Mouse (Mus musculus): ENCODE data around the gene Btbd7.

Gene Btbd7

DNA sequence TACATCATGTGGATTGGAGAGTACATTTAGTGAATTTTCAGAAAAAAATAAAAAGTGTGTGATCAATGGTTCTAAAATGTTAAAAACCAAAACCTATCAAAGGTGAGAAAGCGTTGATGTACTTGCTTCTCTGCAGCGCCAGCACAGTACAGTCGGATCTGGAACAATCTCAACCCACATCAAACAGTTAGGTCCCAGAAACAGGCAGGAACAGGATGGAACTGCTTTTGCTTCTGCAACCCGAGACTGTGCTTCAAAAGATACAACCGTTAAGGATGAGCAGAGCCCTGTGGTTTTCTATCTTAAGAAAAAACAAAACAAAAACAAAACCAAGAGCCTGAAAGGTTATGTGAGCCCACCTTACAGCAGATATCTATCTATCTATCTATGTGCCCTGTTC is 95.4 kb downstream of the Btbd7 start:
- no peak for ATAC-seq (ENCODE audit: low TSS enrichment)

DNA sequence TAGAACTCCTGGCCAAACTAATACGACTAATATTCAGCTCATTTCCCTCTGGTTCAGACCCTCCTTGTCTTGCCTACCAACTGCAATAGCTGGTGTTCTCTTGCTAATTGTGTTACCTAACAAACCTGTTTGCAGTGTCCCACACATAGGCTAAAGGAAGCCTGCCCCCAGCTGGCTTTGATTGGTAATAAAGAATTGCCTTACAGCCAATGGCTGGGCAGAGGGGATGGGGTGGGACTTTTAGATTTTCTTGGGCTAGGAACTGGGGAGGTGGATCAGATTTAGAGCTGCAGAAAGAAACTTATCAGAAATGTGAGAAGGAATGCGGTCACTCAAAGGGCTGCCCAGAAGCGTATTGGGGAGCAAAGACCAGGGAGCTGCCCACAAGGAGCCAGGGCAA is 98.8 kb downstream of the Btbd7 start:
- no peak for ATAC-seq (ENCODE audit: low TSS enrichment)

DNA sequence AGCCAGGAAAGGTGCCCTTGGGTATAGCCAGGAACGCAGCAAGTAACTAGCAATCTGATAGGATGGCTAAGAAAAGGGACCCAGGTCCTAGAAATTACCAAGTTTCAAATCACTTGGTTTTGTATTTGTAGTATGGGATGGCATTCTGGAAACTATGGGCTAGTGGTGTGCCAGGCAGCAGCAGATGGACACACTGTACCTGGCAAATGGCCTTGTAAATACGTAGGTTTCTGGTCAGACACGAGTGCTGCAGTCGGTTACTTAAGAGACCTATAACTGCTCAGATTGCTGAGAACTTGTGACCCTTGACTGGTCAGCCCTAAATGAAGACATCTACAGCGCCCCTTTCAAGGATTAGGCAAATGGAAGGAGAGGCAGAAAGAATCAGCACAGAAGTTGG is 100.1 kb downstream of the Btbd7 start:
- ATAC-seq (ENCODE audit: low TSS enrichment): no peak

DNA sequence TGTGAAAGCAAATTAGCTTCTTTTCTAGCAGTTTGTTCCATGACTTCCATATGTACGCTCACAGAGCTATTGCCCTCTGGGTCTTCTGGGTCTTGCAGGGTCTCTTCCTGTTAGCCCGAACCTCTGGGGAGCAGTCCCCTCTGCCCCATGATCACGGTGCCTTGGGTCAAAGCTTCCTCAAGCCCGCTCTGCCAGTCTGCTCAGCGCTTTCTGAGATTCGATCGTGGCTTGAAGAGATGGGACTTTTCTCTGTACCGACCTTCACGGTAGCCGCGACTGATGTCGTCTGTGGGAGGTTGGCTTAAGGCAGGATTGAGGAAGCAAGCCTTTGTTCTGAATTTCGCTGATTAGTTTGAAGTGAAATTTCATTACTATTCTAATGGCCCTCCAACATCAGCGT is 102.2 kb downstream of the Btbd7 start:
- ATAC-seq (ENCODE audit: low TSS enrichment): no peak

DNA sequence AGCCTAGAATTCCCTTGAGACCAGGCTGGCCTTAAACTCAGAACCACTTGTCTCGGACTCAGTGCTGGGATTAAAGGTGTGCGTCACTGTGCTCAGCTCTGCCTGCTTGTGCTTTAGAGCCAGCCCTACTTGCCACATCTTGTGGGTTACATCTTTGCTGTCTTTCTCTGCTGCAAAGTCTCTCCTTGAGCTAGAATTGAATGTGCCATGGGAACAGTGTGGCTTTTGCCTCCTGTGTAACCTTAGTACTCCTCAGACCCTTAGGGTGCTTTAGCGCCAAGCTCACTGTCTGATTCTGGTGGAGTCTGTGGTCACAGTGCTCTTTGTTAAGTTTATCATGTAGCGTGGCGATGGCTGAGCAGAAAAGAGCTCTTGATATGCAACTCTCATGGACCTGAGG is 105.6 kb downstream of the Btbd7 start:
- ATAC-seq (ENCODE audit: low TSS enrichment): no peak

DNA sequence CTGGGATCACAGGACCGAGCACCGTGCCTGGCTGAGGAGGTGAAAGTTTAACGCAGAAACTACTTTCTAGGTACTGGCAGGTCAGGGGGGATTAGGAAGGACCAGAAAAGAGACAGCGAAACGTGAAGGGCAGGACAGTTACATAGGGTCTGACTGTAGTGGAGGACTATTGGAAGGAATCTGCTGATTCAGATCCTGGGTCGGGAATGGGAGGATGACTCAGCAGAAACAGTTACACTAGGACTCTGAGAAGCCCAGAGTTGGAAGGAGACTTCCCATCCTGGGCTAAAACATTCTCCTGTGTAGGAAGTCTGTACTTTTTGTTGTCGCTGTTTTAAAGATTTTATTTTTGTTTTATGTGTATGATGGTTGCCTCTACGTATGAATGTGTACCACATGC is 106.7 kb downstream of the Btbd7 start:
- no peak for ATAC-seq (ENCODE audit: low TSS enrichment)

DNA sequence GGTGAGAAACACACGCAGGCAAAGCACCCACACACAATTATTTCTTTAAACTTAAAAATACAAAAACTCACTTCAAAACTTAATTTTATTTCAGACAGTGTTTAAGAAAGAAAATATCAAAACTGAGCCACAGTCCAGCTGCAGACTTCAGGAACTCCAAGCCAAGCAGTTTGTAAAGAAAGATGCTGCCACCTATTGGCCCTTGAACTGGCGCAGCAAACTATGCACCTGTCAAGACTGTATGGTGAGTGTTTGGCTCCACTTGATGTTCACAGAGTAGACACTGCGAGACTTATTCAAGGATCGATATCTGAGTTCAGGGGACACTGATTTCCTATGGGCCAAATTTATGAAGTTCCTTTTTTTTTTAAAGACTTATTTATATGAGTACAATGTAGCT is 109.3 kb downstream of the Btbd7 start:
- ATAC-seq (ENCODE audit: low TSS enrichment): no peak

DNA sequence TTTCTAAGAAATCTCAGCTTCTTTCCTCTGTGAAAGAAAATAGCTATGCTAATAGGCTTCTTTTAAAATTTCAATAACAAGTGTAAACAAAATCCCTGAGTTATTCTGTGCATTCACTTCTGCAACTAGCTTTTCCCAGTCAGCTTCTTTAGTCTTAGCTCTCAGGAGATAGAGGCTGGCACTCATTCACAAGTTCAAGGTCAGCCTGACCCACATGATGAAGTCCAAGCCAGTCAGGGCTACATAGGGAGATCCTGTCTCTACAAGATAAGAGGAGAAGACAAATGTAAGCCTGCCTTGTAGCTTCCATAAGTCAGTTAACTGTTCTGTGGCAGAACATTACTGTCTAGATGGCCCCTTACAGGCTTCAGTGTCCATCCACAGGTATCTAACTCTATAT is 114.6 kb downstream of the Btbd7 start:
- no peak for ATAC-seq (ENCODE audit: low TSS enrichment)

DNA sequence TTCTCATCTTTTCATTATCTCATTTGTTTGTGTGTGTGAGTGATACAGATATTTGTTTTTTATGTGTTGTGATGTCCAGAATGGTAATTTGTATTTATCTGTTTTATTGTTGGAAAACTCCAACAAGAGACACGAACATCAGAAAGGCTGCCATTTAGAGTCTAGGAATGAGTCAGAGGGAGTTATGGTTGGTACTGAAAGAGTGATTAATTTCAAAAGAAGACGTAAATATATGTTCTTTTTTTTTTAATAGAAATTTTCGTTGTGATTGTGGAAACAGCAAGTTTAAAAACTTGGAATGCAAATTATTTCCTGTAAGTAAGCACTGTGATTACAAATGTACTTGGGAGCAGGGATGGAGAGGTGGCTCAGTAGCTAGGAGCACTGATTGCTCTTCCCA is 116.6 kb downstream of the Btbd7 start:
- ATAC-seq (ENCODE audit: low TSS enrichment): no peak

DNA sequence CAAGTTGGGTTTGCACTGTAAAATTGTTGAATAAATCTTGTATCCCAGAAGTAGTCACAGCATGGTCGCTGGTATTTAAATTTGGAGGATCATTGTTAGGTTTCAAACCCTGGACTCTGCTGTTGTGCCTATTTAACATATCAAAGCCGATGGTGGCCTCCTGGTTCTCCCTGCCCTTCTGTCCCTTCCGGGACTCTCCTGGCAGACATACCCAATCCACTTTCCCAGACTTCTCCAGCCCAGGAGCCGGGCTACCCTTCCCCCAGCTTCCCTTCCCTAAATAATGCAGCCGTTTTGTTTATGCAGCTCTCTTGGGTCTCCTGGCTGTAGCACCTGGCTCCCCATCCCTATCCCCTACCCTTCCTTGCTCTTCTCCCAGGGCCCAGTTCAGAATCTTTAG is 119.3 kb downstream of the Btbd7 start:
- ATAC-seq (ENCODE audit: low TSS enrichment): no peak

DNA sequence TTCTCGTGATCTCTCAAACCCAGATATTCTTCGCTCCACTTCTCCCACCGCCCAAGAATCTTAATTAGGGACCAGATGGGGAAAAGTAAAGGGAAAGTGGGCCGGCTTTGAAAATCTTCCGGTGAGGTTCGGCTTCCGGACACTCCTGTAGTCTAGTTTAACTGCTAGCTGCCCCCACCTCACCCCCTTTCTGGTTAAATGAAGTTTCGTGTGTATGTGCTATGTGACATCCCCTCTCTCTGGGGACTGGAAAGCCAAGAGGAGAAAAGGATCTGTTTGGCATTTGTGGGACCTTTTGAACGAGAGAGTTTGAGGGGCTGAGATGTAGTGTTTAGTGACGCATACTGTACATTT is 119.9 kb downstream of the Btbd7 start, which contains the start of gene Gm20604:
Gene Gm20604, minus strand, starts transcription at position 270 of the 354 bp plus-strand sequence.
- ATAC-seq (ENCODE audit: low TSS enrichment): no peak

DNA sequence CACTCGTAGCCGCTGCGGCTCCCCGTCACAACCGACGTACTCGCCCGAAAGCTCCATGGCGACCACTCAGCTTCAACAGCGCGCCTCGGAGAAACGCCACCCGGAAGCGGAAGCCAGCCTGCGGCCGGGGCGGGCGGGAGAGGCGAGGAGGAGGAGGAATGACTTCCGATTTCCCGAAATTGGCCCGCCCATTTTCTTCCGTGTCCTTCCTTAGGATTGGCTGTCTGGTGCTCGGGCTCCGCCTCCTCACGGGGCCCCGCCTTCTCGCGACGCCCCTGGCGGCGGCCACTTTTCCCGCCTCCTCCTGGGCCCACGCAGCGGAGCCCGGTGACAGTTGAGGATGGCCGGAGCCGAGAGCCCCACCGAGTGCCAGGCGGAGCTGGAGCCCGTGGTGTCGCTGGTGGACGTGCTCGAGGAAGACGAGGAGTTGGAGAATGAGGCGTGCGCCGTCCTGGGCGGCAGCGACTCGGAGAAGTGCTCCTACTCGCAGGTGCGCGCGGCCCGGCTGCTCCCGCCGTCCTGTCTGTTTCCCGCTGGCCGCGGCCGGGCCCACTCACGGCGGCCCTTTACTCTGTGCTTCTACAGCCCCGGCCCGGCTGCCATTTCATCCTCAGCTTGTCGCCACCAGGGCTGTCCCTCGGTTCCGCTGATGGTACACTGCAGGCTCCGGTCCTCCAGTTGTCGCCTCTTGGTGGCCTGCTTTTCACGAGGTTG is 120.4 kb downstream of the Btbd7 start, which contains the start of the genes Gm28051, Gon7 and Ubr7:
Gene Gm28051, minus strand, starts transcription at position 77 of the 714 bp plus-strand sequence.
Gene Gon7, minus strand, starts transcription at position 115 of the 714 bp plus-strand sequence.
Gene Ubr7, plus strand, starts transcription at position 279 of the 714 bp plus-strand sequence.
- peak; percentile 97 for ATAC-seq (ENCODE audit: low TSS enrichment)

DNA sequence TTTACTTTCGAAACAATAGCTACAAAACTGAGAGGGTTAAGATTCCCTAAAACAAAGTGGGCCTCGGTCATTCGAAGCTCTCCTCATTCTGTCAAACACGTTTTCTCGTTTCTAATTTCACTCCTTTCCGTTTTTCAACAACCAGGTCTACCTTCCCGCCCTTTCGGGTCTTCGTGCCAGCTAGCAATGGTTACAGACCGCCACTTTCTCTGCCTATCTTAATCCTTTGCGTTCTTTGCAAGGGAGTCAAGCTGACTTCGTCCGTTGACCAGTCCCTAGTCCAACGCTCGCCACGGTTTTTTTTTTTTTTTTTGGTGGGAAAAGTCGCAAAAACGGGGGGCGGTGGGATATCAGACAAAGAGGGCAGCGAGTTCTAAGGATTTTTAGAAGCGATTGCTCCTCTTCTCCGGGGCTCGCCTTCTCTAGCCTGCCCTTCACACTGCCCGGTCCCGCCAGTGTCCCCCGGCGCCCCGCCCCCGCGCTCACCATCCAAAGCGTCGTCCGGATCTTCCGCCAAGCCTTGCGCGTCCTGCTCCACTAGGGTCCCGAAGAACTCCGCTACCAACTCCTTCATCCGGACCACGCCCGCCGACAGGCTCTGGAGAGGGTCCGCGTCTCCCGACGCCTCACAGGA is 121.1 kb downstream of the Btbd7 start:
- no peak for ATAC-seq (ENCODE audit: low TSS enrichment)

DNA sequence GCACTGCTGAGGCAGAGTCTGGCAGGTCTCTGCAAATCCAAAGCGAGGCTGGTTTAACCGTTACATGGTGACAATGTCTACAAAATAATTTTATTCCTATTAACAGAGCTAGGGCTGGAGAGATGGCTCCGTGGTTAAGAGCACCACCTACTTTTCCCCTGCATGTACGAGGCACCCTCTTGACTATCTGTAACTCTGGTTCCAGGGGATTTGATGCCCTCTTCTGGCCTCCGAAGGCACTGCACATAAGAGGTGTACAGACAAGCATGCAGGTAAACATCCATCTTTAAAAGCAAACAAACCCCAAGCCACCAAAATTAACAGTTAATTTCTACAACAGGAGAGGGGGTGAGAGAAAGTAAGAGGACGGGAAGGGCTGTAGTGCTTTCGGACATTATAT is 122.0 kb downstream of the Btbd7 start:
- no peak for ATAC-seq (ENCODE audit: low TSS enrichment)

DNA sequence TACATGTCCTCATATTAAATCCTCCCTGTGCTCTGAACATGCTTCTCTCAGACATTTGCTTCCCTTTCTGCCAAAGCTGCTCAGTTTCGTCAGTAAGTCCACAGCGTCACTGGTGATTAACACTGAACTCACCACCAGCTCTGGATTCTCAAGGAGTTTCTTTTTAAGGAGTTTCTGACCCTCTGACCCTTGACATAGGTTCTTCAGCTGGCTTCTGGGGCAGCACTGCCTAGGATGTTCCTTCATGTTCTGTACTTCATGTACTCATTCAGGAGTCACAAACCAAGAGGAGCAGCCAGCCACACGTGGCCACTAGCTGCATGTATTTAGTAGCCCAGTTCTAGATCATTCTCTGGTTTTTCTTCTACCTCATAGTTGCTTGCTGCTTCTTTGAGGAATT is 130.0 kb downstream of the Btbd7 start:
- no peak for ATAC-seq (ENCODE audit: low TSS enrichment)

DNA sequence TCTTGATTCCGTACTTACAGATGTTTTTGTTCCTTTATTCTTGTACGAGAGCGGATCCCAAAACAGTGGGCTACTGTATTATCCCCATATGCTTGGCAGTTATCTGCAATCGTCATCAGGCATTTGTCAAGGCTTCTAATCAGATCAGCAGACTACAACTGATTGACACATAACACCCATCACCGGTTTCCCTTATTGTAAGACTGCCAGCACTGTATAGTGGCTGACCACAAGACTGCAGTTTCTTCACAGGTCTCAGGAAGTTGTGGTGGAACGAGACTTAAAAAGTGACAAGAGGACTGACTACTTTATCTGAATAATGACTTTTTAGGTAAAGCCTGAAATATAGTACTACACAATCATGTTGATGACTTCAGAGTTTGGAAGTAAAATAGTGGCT is 133.4 kb downstream of the Btbd7 start:
- ATAC-seq (ENCODE audit: low TSS enrichment): no peak

DNA sequence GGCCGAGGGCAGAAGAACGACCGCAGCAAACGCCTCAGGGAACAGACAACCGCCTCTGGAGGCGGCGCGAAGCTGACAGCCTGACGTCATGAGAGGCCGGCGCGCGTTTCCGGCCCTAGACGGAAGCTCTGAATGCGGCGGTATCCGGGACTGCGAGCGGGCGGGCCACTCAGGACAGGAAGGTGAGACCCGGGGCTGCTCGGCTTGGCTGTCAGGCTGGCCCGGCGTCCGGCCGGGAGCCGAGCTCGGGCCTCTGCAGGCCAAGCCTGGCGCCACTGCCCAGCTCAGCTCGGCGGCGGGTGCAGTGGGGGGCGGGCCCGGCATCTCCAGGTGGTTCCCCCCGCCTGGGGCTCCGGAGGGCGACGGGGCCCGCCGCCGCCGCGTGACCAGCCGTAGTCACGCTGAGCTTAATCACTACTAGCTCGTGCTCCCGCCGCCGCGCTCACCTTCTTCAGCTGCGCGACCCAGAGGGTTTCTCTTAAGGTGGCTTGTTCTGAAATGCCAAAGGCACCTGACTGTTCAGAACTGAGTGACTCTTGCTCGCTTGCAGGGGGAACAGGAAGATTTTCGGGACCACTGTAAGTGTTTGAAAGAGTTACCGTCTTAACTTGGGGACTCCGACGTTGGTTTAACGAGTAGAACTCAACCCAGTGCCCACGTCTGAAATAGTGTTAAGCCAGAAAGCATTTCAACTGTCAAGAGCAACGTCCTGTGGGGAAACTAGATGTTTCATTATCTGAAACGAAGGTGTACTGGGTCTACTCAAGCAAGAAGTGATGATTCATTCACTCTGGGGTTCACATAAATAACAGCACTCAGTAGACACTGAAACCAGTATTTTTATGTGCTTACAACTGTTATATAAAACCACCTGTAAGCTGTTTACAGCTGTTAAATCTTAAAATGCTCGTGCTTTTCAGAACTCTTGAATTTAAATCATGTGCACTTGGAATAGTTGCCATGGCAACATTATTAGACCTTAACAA is 134.4 kb downstream of the Btbd7 start, which contains the start of the genes Moap1 and Tmem251:
Gene Moap1, minus strand, starts transcription at position 73 of the 986 bp plus-strand sequence.
Gene Tmem251, plus strand, starts transcription at position 174 of the 986 bp plus-strand sequence.
- ATAC-seq (ENCODE audit: low TSS enrichment): peak; percentile 92

DNA sequence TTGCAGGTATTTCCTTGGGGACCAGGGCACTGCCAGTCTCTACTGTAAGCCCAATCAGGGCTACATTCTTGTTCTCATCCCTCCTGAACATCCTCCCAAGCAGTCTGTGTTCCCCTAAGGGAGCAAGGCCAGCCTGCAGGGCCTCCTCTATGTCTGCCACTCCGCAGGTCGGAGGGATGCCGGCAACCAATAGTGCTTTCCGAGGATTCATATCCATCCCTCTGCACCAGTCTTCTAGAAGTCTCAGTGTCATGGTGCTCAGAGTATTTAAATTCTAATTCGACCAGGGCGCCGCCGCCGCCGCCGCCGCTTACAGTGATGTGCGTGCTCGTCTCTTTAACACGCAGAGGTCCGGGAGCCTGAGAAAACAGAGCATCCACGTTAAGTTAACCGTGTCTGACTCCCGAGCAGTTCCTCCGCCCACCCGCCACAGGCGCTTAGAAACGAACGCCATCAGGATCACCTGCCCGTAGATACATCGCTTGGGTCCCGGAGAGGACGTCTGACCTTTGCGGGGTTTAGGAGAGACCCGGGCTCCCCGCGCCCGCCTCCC is 135.2 kb downstream of the Btbd7 start:
- ATAC-seq (ENCODE audit: low TSS enrichment): peak; percentile 69

DNA sequence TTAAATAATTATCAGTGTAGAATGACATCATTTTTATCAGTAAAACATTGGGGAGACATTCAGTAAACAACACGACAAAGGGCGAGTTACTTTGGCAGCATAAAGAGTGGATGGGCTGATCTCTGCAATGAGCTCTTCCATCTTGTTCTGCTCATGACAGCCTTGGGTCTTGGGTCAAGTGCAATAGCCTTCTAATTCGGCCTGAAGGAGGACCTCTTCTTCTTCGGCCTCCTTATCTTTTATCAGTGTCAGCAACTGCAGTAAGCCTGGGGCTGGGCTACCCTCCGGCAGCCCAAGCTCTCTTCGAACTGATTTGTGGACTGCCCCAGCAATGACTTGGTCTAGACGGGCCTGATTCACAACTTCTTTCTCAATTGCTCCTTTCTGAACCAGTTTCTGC is 136.2 kb downstream of the Btbd7 start:
- ATAC-seq (ENCODE audit: low TSS enrichment): no peak

DNA sequence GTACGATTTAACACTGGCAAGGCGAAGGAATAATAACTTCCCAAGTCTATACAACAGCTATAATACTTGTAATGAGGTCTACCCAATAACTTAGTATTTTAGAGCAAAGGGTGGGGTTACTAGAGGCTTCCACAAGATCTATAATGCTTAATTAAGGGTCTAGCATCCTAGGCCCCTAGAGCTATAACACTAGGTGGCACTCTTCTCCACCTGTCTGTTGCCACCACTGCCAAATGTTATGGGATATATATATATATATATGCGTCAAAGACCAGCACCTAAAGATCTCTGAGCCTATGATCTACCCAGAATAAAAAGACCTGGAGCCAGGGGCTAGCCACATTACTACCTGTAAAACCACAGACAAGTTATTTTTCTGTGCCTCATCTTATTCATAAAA is 138.0 kb downstream of the Btbd7 start:
- ATAC-seq (ENCODE audit: low TSS enrichment): no peak

DNA sequence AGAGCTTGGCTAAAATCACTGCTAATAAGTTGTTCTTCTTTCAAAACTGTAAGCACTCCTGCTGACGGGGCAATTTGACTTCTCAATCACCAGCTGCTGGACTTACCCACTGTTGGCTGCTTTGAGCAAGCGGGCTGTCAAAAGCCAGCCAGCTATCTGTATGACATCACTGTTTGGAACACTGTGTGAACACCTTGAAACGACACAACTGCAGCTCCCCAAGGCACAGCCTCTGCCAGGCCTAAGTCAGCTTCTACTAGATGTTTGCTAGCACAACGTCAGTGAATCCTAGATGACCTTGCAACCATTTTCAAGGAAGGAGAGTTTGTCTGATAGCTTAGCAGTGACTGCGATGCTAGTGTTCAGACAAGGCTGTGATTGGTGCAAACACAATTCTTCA is 139.2 kb downstream of the Btbd7 start:
- no peak for ATAC-seq (ENCODE audit: low TSS enrichment)

DNA sequence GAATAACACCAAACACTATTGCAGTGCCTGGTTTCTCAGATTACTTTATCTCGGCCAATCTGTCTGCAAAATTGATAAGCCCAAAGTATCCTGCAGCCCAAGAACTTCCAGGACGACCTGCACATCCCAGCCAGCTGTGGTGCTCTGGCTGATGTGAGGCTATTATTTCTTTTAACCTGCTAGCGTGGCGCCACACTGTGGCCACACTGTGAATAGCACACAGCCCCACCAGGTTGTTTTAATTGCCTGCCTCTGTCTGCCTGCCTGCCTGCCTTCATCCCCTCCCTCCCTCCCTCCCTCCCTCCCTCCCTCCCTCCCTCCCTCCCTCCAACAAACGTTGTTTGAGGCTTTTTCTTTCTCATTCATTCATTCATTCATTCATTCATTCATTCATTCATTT is 144.9 kb downstream of the Btbd7 start:
- ATAC-seq (ENCODE audit: low TSS enrichment): no peak

Measured in frontal cortex, adult (tissue).